Mouse (Mus musculus) heart, postnatal 0 days (tissue): ENCODE results near the gene Cog3.
A peak's percentile ranks its signal among the peaks of the same experiment; 100 is the strongest.

Source experiments
- CTCF ChIP-seq: IDR thresholded peaks from 2 replicates; pipeline ENCODE4 v1.5.1; 2016; ENCODE audit warnings: antibody characterized with exemption, control low read depth, low read depth
- EP300 ChIP-seq: IDR thresholded peaks from 2 replicates; pipeline ENCODE4 v1.6.1; 2016; ENCODE audit warnings: antibody characterized with exemption, low read depth

DNA sequence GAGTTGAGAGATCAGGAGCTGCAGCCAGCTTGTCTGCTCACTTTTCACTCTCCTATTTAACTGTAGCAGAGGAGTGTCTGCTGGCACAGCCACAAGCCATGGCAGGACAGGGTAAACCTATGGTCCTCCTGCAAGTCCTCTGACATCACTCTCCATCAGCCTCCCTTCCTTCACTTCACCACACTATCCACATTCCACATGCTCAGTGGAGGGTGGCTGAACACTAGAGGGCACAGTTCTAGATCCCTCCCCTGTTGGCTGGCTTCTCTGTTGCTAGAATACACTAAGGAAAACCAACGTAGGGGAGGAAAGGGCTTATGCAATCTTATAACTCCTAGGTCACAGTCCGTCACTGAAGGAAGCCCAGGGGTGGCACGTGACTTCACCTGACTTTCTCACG is 27.3 kb downstream of the Cog3 start:
- peak; percentile 56 for TF ChIP-seq CTCF
- no peak for TF ChIP-seq EP300
